In genomic region chr5:24348128-24348527, GRCm38 (mm10) we compare ENCODE assay signal across 8 mouse cellular contexts. TPM values are rescaled to one million over a fixed set of nuclear protein-coding genes. Genes with fewer than 3 reads are reported as not detected.
DNase-seq lines count a peak whose midpoint lies in the region; ATAC-seq and TF ChIP-seq lines count a peak whose summit lies in the region.

No protein-coding gene starts in this region.

- no peak overlapping the region for H3K27ac ChIP-seq in bone marrow macrophage, adult 2 months (ENCODE audit: insufficient read depth, low read depth, low read length)
- no peak overlapping the region for H3K27ac ChIP-seq in embryonic fibroblast, embryonic 13.5 days (ENCODE audit: insufficient read depth, low read length)
- no peak overlapping the region for H3K27ac ChIP-seq in lung, embryonic 14.5 days (ENCODE audit: low read depth)
- H3K27ac ChIP-seq in neural tube, embryonic 15.5 days (replicated peaks) = peak overlapping the region; percentile 75

- TF ChIP-seq CTCF in bone marrow macrophage, adult 2 months (IDR thresholded peaks at IDR 0.05; ENCODE audit: low read depth, low read length) = no peak
- TF ChIP-seq CTCF in embryonic fibroblast, embryonic 13.5 days (IDR thresholded peaks at IDR 0.05; ENCODE audit: borderline replicate concordance, insufficient read depth, low read length) = no peak
- no peak for TF ChIP-seq CTCF in lung, embryonic 14.5 days (IDR thresholded peaks at IDR 0.05; ENCODE audit: low read depth)

- H3K36me3 ChIP-seq in lung, embryonic 14.5 days (ENCODE audit: insufficient read depth) = no peaks in the 10 kb centered on the region
- peaks cover 4% of the 10 kb centered on the region; the same call in 1 of the 2 replicates for H3K36me3 ChIP-seq in neural tube, embryonic 15.5 days

- peak; percentile 67 to 73 for DNase-seq in heart, postnatal 14 days
- DNase-seq in kidney, postnatal 4 days = peak; percentile 87 to 90
- DNase-seq in lung, embryonic 14.5 days = peak; percentile 82
- DNase-seq in testis, postnatal 10 days (ENCODE audit: low spot score) = peak; percentile 92

- no peaks in the 10 kb centered on the region for H3K9me3 ChIP-seq in lung, embryonic 14.5 days (ENCODE audit: low read depth, low read length)
- H3K9me3 ChIP-seq in neural tube, embryonic 15.5 days (replicated peaks) = no peaks in the 10 kb centered on the region

- intact Hi-C loops in heart, postnatal 14 days (cut with DNase I) = no loop called here

- no peak for TF ChIP-seq POLR2A in bone marrow macrophage, adult 2 months (IDR thresholded peaks at IDR 0.05; ENCODE audit: borderline replicate concordance, low read depth, low read length)
- TF ChIP-seq POLR2A in embryonic fibroblast, embryonic 13.5 days (IDR thresholded peaks at IDR 0.05; ENCODE audit: low read depth, low read length) = no peak

- peak overlapping the region; percentile 67 for H3K4me3 ChIP-seq in bone marrow macrophage, adult 2 months (ENCODE audit: insufficient read depth, low read length)
- peak overlapping the region; percentile 10; the same call in 1 of the 2 replicates for H3K4me3 ChIP-seq in embryonic fibroblast, embryonic 13.5 days (ENCODE audit: insufficient read depth, low read length)
- H3K4me3 ChIP-seq in lung, embryonic 14.5 days (ENCODE audit: low read depth, low read length) = peak overlapping the region; percentile 39
- peak overlapping the region; percentile 53 for H3K4me3 ChIP-seq in neural tube, embryonic 15.5 days (replicated peaks)

- peak overlapping the region; percentile 36; the same call in 1 of the 2 replicates for H3K9ac ChIP-seq in lung, embryonic 14.5 days
- peak overlapping the region; percentile 61 for H3K9ac ChIP-seq in neural tube, embryonic 15.5 days (replicated peaks)

- peak overlapping the region; percentile 98 for H3K4me2 ChIP-seq in lung, embryonic 14.5 days
- peak overlapping the region; percentile 95 for H3K4me2 ChIP-seq in neural tube, embryonic 15.5 days

- H3K27me3 ChIP-seq in lung, embryonic 14.5 days (ENCODE audit: insufficient read depth, low read length) = peaks cover 29% of the 10 kb centered on the region
- H3K27me3 ChIP-seq in neural tube, embryonic 15.5 days (replicated peaks) = no peaks in the 10 kb centered on the region

- ATAC-seq in CD4-positive, CD25-positive, alpha-beta regulatory T cell, adult 4 months = peak; percentile 82
- ATAC-seq in lung, embryonic 14.5 days (ENCODE audit: insufficient read depth) = peak; percentile 11; the same call in 1 of the 2 replicates
- ATAC-seq in neural tube, embryonic 15.5 days (ENCODE audit: low FRiP score) = peak; percentile 25; the same call in 1 of the 2 replicates

- no peaks in the 10 kb centered on the region for H3K4me1 ChIP-seq in bone marrow macrophage, adult 2 months (ENCODE audit: control insufficient read depth, insufficient read depth, low read length)
- H3K4me1 ChIP-seq in embryonic fibroblast, embryonic 13.5 days (ENCODE audit: control insufficient read depth, insufficient read depth, low read length) = peaks cover 3% of the 10 kb centered on the region; the same call in 1 of the 2 replicates
- peaks cover 56% of the 10 kb centered on the region for H3K4me1 ChIP-seq in lung, embryonic 14.5 days (ENCODE audit: insufficient read depth)
- peaks cover 77% of the 10 kb centered on the region for H3K4me1 ChIP-seq in neural tube, embryonic 15.5 days

- WGBS in lung, embryonic 14.5 days = under 1% methylated on average over 41 of the region's 41 CpGs
- under 1% methylated on average over 41 of the region's 41 CpGs for WGBS in neural tube, embryonic 15.5 days

RNA-seq across cellular contexts. Expression of gene Kcnh2, which starts 3.3 kb away (rescaled TPM):
- polyA plus RNA-seq in CD4-positive, CD25-positive, alpha-beta regulatory T cell, adult 4 months (2017; shearing (Covaris generic)) = 1 to 10 TPM in 1 of 2 experiments, under 1 TPM in 1; 0.30 to 1.2 TPM
- polyA plus RNA-seq in bone marrow macrophage, adult 2 months (2012; ENCODE audit: insufficient read depth, insufficient read length, missing spikeins) = not detected in 2 replicates
- polyA plus RNA-seq in embryonic fibroblast, embryonic 13.5 days (2011; ENCODE audit: insufficient read length, low read depth, missing spikeins) = 2.2 and 2.9 TPM in 2 replicates
- total RNA-seq in heart, postnatal 14 days (2021) = 10 to 100 TPM; 75.5 to 85.8 TPM
- 3.9 and 5.5 TPM in 2 replicates for polyA plus RNA-seq in lung, embryonic 14.5 days (2014; fragmentation: Nextera tagmentation; extraction: Ambion mirVana)
- 12.7 and 18.2 TPM in 2 replicates for polyA plus RNA-seq in neural tube, embryonic 15.5 days (2015; fragmentation: Nextera tagmentation; extraction: Ambion mirVana)

RNA-seq across cellular contexts. Expression of gene Nos3, which starts 16.5 kb away (rescaled TPM):
- under 1 TPM; 0.08 to 0.14 TPM for polyA plus RNA-seq in CD4-positive, CD25-positive, alpha-beta regulatory T cell, adult 4 months (2017; shearing (Covaris generic))
- not detected in 2 replicates for polyA plus RNA-seq in bone marrow macrophage, adult 2 months (2012; ENCODE audit: insufficient read depth, insufficient read length, missing spikeins)
- 0.12 TPM in 1 of 2 replicates, not detected in the other for polyA plus RNA-seq in embryonic fibroblast, embryonic 13.5 days (2011; ENCODE audit: insufficient read length, low read depth, missing spikeins)
- 10 to 100 TPM; 34.5 to 35.6 TPM for total RNA-seq in heart, postnatal 14 days (2021)
- polyA plus RNA-seq in lung, embryonic 14.5 days (2014; fragmentation: Nextera tagmentation; extraction: Ambion mirVana) = 13.8 and 15.7 TPM in 2 replicates
- polyA plus RNA-seq in neural tube, embryonic 15.5 days (2015; fragmentation: Nextera tagmentation; extraction: Ambion mirVana) = 9.3 and 10.6 TPM in 2 replicates

RNA-seq across cellular contexts. Expression of gene Atg9b, which starts 43.8 kb away (rescaled TPM):
- polyA plus RNA-seq in CD4-positive, CD25-positive, alpha-beta regulatory T cell, adult 4 months (2017; shearing (Covaris generic)) = 1 to 10 TPM; 2.2 to 3.2 TPM
- 0.39 and 1.1 TPM in 2 replicates for polyA plus RNA-seq in bone marrow macrophage, adult 2 months (2012; ENCODE audit: insufficient read depth, insufficient read length, missing spikeins)
- polyA plus RNA-seq in embryonic fibroblast, embryonic 13.5 days (2011; ENCODE audit: insufficient read length, low read depth, missing spikeins) = 0.39 and 1.0 TPM in 2 replicates
- total RNA-seq in heart, postnatal 14 days (2021) = under 1 TPM; 0.41 to 0.45 TPM
- 0.53 and 0.71 TPM in 2 replicates for polyA plus RNA-seq in lung, embryonic 14.5 days (2014; fragmentation: Nextera tagmentation; extraction: Ambion mirVana)
- 4.0 and 4.8 TPM in 2 replicates for polyA plus RNA-seq in neural tube, embryonic 15.5 days (2015; fragmentation: Nextera tagmentation; extraction: Ambion mirVana)

RNA-seq across cellular contexts. Expression of gene Abcb8, which starts 45.3 kb away (rescaled TPM):
- polyA plus RNA-seq in CD4-positive, CD25-positive, alpha-beta regulatory T cell, adult 4 months (2017; shearing (Covaris generic)) = 10 to 100 TPM; 16.1 to 44.6 TPM
- 16.8 and 24.1 TPM in 2 replicates for polyA plus RNA-seq in bone marrow macrophage, adult 2 months (2012; ENCODE audit: insufficient read depth, insufficient read length, missing spikeins)
- polyA plus RNA-seq in embryonic fibroblast, embryonic 13.5 days (2011; ENCODE audit: insufficient read length, low read depth, missing spikeins) = 10.6 and 11.7 TPM in 2 replicates
- 10 to 100 TPM; 81.9 to 87.0 TPM for total RNA-seq in heart, postnatal 14 days (2021)
- 39.4 and 43.5 TPM in 2 replicates for polyA plus RNA-seq in lung, embryonic 14.5 days (2014; fragmentation: Nextera tagmentation; extraction: Ambion mirVana)
- 49.4 and 52.2 TPM in 2 replicates for polyA plus RNA-seq in neural tube, embryonic 15.5 days (2015; fragmentation: Nextera tagmentation; extraction: Ambion mirVana)

Comparison
In these comparisons a context has a peak if more than half of its experiments do, and no peak if none do; other contexts are left out.
1. ATAC-seq: peak in every context shown above with its lines; median percentile 82 in CD4-positive, CD25-positive, alpha-beta regulatory T cell, adult 4 months; 25 in neural tube, embryonic 15.5 days; 11 in lung, embryonic 14.5 days.
2. H3K4me3 ChIP-seq: peak in every context shown above with its lines; median percentile 67 in bone marrow macrophage, adult 2 months; 53 in neural tube, embryonic 15.5 days; 39 in lung, embryonic 14.5 days; 10 in embryonic fibroblast, embryonic 13.5 days.